Mouse (Mus musculus) spleen, postnatal 14 days (tissue): ENCODE data around the gene H2-Ab1.
"Not testable (repeated sequence)": the region's sequence is repeated elsewhere in the genome, so short reads cannot be mapped to it uniquely, and the experiment has no call there.

Source experiments
- DNase-seq, 2 experiments: peaks; one replicate each; pipeline ENCODE4 v3.0.0; 2021 to 2022; ENCODE audit warnings: low spot score in 2 of 2

The H2-Ab1 gene

DNA sequence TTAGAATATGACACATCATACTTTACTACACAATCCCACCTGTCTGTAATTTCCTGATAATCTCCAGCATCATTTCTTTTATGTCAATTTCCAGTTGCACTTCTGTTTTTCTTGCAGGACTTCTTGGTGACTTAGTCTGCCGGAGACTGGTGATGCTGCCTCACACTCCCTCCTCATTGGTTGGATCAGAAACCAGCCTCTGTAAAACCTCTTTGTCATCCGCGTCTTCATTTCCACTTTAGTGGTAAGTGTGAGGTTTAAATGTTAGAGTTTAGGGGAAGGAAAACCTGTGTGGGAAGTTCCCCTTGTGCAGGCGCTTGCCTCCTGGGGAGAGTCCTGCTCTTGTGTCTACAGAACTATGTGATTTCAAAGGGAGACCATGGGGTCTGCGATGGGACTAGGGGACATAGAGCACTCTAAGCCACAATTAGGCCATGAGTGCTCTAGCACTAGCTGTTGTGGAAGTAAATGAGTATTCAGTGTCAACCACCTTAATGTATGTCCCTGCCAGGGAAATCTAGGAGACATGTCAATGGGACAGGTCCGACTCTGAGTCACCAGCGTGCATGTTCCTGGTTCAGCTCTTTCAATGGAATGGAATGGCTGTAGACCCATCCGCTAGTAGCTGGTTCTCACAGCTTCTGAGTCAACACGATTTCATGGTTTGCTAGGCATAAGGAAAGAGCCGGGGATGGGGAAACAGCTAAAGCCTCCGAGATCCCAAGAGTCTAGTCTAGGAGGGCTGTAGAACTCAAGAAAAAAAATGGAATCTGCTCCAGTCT, at the start of gene H2-Ab1:
Gene H2-Ab1 (plus strand): TSS at position 96 of the 782 bp plus-strand sequence.
- peak; percentile 81 to 84 for DNase-seq

- peak in 1 of 2 experiments; percentile 0 for DNase-seq
Measured at GRCm38 (mm10) chr17:34207866-34208265, 49.6 kb upstream of the H2-Ab1 start.

- DNase-seq, result no peak
Measured at GRCm38 (mm10) chr17:34208421-34208820, 49.1 kb upstream of the H2-Ab1 start.

DNA sequence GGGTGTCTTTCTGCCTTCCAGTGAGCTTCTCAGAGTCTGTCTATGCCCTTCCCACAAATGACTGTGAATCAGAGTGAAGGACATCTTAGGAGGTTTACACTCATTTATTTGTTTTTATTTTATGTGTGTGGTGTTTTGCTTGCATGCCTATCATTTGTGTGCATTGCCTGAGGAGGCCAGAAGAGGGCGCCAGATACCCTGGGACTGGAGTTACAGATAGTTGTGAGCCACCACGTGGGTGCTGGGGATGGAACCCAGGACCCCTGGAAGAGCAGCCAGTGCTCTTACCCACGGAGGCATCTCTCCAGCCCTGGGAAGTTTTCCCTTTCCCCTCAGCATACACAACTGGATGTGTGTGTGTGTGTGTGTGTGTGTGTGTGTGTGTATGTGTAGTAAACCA, 47.8 kb upstream of the H2-Ab1 start:
- no peak for DNase-seq

GRCm38 (mm10) chr17:34210599-34210998, 46.9 kb upstream of the H2-Ab1 start:
- peak in 1 of 2 experiments; percentile 5 for DNase-seq

GRCm38 (mm10) chr17:34211746-34212365, 45.6 kb upstream of the H2-Ab1 start:
- DNase-seq, result no peak

- DNase-seq, result no peak
Measured at GRCm38 (mm10) chr17:34213936-34214335, 43.6 kb upstream of the H2-Ab1 start.

DNA sequence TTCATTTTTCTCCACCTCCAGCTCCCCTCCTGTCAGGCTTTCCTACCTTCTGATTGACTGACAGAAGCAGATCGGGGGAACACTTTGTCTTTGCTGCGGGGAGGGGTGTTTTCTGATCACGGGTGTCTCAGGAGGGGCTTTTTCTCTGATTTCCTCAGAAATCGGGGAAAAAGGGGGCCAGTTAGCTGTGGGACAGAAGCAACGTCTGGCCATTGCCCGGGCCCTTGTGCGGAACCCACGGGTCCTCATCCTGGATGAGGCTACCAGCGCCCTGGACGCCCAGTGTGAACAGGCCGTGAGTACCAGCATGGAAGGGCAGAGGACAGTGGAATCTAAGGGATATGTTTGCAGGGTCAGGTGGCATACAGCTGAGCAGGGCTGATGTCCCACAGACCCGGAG, 42.3 kb upstream of the H2-Ab1 start:
- DNase-seq, result no peak

GRCm38 (mm10) chr17:34217216-34217928, 40.1 kb upstream of the H2-Ab1 start:
- DNase-seq, result no peak

- DNase-seq, result no peak
Measured at GRCm38 (mm10) chr17:34217986-34218385, 39.5 kb upstream of the H2-Ab1 start.

- DNase-seq, result no peak
Measured at GRCm38 (mm10) chr17:34218675-34219074, 38.8 kb upstream of the H2-Ab1 start.

DNA sequence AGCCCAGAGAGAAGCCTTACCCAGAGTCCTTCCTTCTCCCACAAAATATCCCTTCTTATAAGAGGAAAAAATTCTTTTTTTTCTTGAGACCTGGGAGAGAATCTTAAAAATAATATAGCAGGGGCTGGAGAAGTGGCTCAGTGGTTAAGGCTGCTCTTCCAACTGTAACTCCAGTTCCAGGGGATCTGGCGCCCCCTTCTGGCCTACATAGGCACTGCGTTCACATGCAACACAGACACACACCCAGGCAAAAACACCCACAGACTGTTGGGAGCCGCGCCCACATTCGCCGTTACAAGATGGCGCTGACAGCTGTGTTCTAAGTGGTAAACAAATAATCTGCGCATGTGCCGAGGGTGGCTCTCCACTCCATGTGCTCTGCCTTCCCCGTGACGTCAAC, 38.4 kb upstream of the H2-Ab1 start:
- peak; percentile 47 to 69 for DNase-seq

- not testable (repeated sequence) for DNase-seq
Measured at GRCm38 (mm10) chr17:34219801-34220200, 37.7 kb upstream of the H2-Ab1 start.

DNA sequence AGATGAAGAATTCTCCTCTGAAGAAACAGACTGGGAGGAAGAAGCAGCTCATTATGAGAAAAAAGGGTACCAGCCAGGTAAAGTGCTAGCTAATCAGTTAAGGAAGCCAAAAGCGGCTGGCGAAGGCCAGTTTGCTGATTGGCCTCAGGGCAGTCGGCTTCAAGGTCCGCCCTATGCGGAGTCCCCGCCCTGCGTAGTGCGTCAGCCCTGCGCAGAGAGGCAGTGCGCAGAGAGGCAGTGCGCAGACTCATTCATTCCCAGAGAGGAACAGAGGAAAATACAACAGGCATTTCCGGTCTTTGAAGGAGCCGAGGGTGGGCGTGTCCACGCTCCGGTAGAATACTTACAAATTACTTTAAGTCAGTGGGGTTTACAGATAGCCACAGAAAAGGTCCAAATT, 37.1 kb upstream of the H2-Ab1 start:
- DNase-seq, result not testable (repeated sequence)

DNA sequence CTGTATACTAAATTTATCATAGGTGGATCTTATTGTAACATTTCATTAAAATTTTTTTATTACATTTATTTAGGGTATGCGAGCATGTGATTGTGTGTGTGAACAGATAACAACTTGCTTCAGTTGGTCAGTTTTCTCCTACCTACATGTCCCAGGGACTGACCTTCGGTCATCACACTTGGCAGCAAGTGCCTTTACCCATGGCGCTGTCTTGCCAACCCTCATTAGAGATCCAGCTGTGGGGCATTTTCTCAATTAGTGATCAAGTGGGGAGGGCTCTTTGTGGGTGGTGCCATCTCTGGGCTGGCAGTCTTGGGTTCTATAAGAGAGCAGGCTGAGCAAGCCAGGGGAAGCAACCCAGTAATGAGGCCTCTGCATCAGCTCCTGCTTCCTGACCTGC, 32.7 kb upstream of the H2-Ab1 start:
- DNase-seq, result no peak

- no peak for DNase-seq
Measured at GRCm38 (mm10) chr17:34225426-34225825, 32.1 kb upstream of the H2-Ab1 start.

GRCm38 (mm10) chr17:34225911-34226310, 31.6 kb upstream of the H2-Ab1 start:
- peak in 1 of 2 experiments; percentile 42 for DNase-seq

GRCm38 (mm10) chr17:34230971-34231370, 26.5 kb upstream of the H2-Ab1 start:
- not testable (repeated sequence) for DNase-seq

DNA sequence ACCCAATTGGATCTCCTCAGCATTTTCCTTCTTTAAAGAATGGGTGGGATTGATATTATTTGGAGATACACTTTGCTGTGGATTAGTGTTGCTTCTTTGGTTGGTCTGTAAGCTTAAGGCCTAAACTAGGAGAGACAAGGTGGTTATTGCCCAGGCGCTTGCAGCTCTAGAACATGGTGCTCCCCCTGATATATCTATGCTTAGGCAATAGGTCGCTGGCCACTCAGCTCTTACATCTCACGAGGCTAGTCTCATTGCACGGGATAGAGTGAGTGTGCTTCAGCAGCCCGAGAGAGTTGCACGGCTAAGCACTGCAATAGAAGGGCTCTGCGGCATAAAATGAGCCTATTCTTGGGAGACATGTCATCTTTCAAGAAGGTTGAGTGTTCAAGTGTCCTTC, 25.5 kb upstream of the H2-Ab1 start:
- not testable (repeated sequence) for DNase-seq

DNA sequence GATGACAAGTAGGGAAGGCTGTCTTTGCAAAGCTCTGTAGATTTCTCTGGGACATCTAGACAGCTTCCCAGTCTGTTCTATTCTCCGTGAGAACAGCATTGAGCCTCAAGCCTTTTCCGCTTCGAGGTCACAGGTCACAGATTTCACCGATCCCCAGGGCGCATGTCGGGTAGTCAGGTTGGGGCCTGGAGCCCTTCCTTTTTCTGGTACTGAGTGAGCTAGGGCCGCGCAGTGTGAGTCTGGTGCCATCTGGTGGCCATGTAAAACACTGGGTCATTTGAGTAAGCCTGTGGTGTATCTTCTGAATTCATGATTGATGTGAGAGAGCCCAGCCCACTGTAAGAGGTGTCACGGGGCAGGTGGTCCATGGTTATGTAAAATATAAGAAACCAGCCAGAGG, 22.6 kb upstream of the H2-Ab1 start:
- DNase-seq, result peak; percentile 62 to 78

- DNase-seq, result no peak
Measured at GRCm38 (mm10) chr17:34236691-34237090, 20.8 kb upstream of the H2-Ab1 start.

- no peak for DNase-seq
Measured at GRCm38 (mm10) chr17:34237741-34238140, 19.7 kb upstream of the H2-Ab1 start.

GRCm38 (mm10) chr17:34238706-34239105, 18.8 kb upstream of the H2-Ab1 start, which contains the start of gene H2-Ob:
Gene H2-Ob, plus strand, starts transcription at chr17:34238903.
- peak in 1 of 2 experiments; percentile 54 for DNase-seq
